Mouse (Mus musculus) CD4-positive, CD25-positive, alpha-beta regulatory T cell, adult 9 weeks (primary cell): Measurements from ENCODE around the gene Golt1a. TPM values are rescaled to one million over a fixed set of nuclear protein-coding genes. Genes with fewer than 3 reads are reported as not detected.

Experiments used
- polyA plus RNA-seq: library from polyadenylated mRNA; unstranded; fragments of 100-300 nt; shearing (Covaris generic); gene quantifications from one replicate; pipeline ENCODE4 v1.2.1, GENCODE M21; 2017

Golt1a gene
- polyA plus RNA-seq = not detected

DNA sequence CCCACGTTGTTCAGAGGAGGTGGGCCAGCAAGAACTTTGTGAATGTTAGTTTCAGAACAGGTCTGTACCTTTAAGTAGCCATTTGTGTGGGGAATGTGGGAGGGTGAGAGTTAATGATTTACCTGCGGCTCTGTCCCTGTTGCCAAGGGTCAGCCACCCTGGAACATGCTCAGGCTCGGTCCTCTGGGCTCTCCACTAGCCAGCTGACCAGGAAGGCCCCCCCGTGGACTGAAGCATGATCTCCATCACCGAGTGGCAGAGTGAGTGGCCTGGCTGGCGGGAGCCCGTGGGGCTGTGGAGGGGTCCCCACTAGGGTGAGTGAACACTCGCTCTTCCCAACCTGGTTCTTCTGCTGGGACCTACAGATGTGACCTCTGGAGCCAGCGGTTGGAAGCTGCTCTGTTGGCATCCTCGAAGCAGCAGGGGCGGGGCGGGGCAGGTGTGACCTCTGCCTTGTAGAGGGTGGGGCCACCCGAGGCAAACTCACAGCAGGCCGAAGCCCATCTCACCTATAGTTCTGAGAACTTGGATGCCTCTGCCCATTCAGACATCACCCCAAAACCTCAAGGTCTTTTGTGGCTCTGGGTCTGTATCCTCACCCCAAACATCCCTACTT, at the start of gene Golt1a:
Golt1a (plus strand) TSS at position 149 of the 616 bp plus-strand sequence.

DNA sequence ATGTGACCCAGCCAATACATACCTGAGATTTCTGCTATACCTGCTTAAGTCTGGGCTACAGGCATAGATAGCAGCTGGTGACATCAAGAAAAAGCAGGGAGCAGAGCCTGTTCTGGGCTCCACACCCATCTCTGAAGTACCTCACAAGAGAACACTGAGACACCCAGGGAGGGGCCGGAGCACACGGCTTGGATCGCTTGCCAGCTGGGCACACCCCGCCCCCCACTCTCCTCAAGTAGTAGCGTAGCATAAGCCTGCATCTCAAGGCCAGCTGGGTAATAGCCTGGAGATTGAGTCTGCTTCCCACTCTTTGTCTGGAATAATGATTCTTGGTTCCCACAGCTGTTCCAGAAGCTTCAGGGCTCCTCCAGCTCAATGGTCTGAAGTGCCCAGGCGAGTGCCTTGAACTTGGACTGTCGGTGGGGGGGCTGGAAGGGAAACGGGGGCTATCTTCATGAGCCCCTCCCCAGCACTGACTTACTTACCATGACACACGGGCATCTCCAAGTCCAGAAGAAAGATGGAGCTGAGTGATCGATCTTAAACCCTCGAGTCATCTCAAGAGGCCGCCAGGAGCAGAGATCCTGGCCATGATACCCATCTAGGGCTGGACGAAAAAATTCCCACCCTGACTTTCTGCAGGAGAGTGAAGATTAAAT, 11.8 kb downstream of the Golt1a start, which contains the start of gene Kiss1:
Kiss1 (plus strand) TSS at position 609 of the 659 bp plus-strand sequence.

DNA sequence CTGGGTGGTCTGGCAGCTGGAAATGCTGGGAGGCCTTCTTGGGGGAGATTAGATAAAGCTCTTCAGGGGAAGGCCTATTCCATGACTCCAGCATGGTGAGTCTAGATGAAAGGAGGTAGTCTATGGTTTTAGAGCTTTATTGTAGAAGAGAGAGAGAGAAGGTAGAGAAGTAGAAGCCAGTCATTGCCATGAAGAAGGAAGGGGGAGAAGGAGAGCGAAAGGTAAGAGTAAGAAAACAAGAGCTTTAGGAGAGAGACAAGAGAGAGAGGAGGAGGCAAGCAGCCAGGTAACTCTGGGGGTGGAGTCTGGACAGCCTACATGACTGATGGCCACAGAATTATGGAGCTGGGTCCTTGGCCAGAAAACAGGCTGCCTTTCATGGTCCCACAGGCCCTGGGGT, 40.6 kb downstream of the Golt1a start, which contains the start of gene Ren1:
Ren1 (plus strand) TSS at position 301 of the 400 bp plus-strand sequence.

DNA sequence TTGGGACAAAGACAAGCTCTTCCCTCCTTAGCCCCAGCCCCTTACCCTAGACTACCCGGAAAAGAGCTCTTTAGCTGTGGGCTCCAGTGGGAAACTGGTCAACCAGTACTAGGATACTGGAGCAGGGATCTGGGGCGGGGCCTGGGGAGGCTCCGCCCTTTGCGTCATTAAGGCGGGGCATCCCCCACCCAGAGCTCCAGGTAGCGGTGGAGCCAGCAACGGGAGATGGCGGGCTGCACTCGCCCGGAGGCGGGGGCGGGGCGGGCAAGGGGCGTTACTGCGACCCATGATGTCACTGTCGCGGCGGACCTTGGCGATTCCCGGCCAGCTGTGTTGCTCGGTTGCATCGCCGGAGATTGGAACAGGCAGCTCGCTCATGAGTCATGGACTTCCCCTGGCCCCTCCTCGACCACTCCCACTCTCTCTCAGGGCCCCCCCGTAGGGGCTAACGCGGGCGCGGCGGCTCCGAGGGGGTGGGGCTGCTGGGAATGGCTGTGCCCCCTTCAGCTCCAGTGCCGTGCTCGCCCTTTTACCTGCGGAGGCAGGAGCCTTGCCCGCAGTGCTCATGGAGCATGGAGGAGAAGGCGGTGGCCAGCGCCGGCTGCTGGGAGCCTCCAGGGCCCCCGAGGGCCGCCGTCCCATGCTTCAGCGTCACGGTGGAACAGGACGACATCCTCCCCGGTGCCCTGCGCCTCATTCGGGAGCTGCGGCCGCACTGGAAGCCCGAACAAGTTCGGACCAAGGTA, 53.8 kb downstream of the Golt1a start, which contains the start of gene Etnk2:
Etnk2 (plus strand) TSS at position 297 of the 746 bp plus-strand sequence.

Other genes with a start within 250 kb of the Golt1a start
- gene Ppp1r15b, start 178.7 kb upstream of the Golt1a start, polyA plus RNA-seq = 41.6 TPM
- gene Plekha6, start 145.6 kb upstream of the Golt1a start, polyA plus RNA-seq = 0.31 TPM
- gene Kiss1, start 12.1 kb downstream of the Golt1a start, polyA plus RNA-seq = not detected
- not detected for gene Ren1, start 40.7 kb downstream of the Golt1a start, polyA plus RNA-seq
- not detected for gene Etnk2, start 53.8 kb downstream of the Golt1a start, polyA plus RNA-seq
- gene Sox13, start 114.6 kb downstream of the Golt1a start, polyA plus RNA-seq = not detected